Mouse (Mus musculus) lung, postnatal 36 days (tissue): ENCODE results near the gene Defa32.
"Not testable (repeated sequence)": the region's sequence is repeated elsewhere in the genome, so short reads cannot be mapped to it uniquely, and the experiment has no call there.

ENCODE experiments used
- DNase-seq: peaks from one replicate; pipeline ENCODE4 v3.0.0; 2022; ENCODE audit warnings: mixed read lengths

The Defa32 gene

GRCm38 (mm10) chr8:21528732-21529131 lies at the start of gene Defa32:
Gene Defa32 (plus strand): TSS chr8:21529032.
- not testable (repeated sequence) for DNase-seq

GRCm38 (mm10) chr8:21508958-21509357 lies 19.9 kb upstream of the Defa32 start, which contains the start of gene Defa20:
Gene Defa20 (plus strand): TSS chr8:21509258.
- DNase-seq, result not testable (repeated sequence)

GRCm38 (mm10) chr8:21565086-21565485 lies 36.3 kb downstream of the Defa32 start, which contains the start of gene Defa37:
Gene Defa37 (plus strand): TSS chr8:21565386.
- not testable (repeated sequence) for DNase-seq
